Mouse (Mus musculus): Measurements from ENCODE around the gene Slc22a3. TPM values are rescaled to one million over a fixed set of nuclear protein-coding genes. Genes with fewer than 3 reads are reported as not detected.

The Slc22a3 gene
- total and polyA plus RNA-seq, 3 experiments: 31.5 to 87.7 TPM; not detected in 1

DNA sequence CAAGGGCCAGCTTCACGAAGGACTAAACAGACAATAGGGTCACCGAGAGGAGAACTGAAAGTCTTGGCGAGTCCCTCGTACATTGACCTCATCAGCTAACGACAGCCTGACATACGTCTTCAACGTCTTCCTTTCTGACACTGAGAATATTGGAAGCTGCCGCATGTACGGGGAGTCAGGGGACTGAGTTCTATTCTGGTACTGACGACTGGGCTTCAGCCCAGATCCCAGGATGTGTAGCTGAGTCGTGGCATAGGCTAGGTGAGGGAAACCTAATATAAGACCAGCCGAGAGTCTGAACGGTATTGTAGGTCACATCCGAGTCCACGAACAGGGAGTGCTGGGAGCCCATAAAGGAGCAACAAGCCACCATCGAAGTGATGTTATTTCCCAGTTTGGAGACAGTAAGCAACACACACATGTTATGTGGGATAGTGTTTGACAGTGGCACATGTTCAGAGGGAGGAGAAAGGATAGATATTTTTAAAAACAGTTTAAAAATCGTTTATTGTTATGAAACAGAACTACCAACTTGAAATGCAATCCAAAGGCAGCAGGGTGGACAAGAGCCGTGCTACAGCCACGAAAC is 87.9 kb downstream of the Slc22a3 start:
- no peak overlapping the region for H3K27ac ChIP-seq (ENCODE audit: control insufficient read depth, low read depth, low read length)
- H3K27me3 ChIP-seq (ENCODE audit: control insufficient read depth in 1 of 2, insufficient read depth in 2 of 2, low read length in 2 of 2): no peaks in the 10 kb centered on the region
- H3K79me2 ChIP-seq (ENCODE audit: control insufficient read depth, insufficient read depth, low read length, poor library complexity): no peaks in the 10 kb centered on the region
- no peak overlapping the region for H3K4me3 ChIP-seq (ENCODE audit: control insufficient read depth in 1 of 2, insufficient read depth in 1 of 2, low read depth in 2 of 2, low read length in 2 of 2)
- no peak for DNase-seq (ENCODE audit: low read depth, low spot score)
- no peaks in the 10 kb centered on the region for H3K9me3 ChIP-seq (replicated peaks; ENCODE audit: insufficient read depth, low read length)
- no peak overlapping the region for H3K9ac ChIP-seq (ENCODE audit: control insufficient read depth, low read depth, low read length, poor library complexity, severe bottlenecking)
- TF ChIP-seq MYB (IDR thresholded peaks at IDR 0.05; ENCODE audit: low read depth, low read length) (no peak), USF2 (IDR thresholded peaks at IDR 0.05; ENCODE audit: borderline replicate concordance in 1 of 2, insufficient read depth in 1 of 2, low read depth in 1 of 2, low read length in 2 of 2) (no peak), GABPA (IDR thresholded peaks at IDR 0.05; ENCODE audit: low read depth, low read length) (no peak), ZKSCAN1 (IDR thresholded peaks at IDR 0.05; ENCODE audit: low read depth, low read length) (no peak), POLR2AphosphoS5 (IDR thresholded peaks at IDR 0.05; ENCODE audit: borderline replicate concordance, low read depth, low read length) (no peak), RCOR1 (IDR thresholded peaks at IDR 0.05; ENCODE audit: low read depth, low read length) (no peak), MXI1 (IDR thresholded peaks at IDR 0.05; ENCODE audit: low read depth, low read length) (no peak), NRF1 (IDR thresholded peaks at IDR 0.05; ENCODE audit: insufficient read depth, low read depth, low read length, poor library complexity, severe bottlenecking) (no peak), JUND (IDR thresholded peaks at IDR 0.05; ENCODE audit: low read depth, low read length) (no peak), POLR2A (IDR thresholded peaks at IDR 0.05; ENCODE audit: control insufficient read depth in 1 of 2, insufficient read depth in 1 of 2, low read depth in 1 of 2, low read length in 2 of 2, poor library complexity in 1 of 2) (no peak), CTCF (IDR thresholded peaks at IDR 0.05 in 2 of 3, conservative IDR thresholded peaks at IDR 0.05 in 1 of 3; ENCODE audit: control insufficient read depth in 1 of 3, insufficient read depth in 1 of 3, low read depth in 2 of 3, low read length in 3 of 3, poor library complexity in 1 of 3, severe bottlenecking in 1 of 3) (no peak), MAFK (IDR thresholded peaks at IDR 0.05; ENCODE audit: borderline replicate concordance, low read depth, low read length) (no peak), MEF2A (IDR thresholded peaks at IDR 0.05; ENCODE audit: extremely low read depth, insufficient replicate concordance, low read depth, low read length, poor library complexity, severe bottlenecking) (no peak)
- H3K36me3 ChIP-seq (ENCODE audit: control insufficient read depth in 1 of 2, insufficient read depth in 2 of 2, low read length in 2 of 2): peaks cover 0 to 2% of the 10 kb centered on the region in 2 experiments; a peak in 1 of 4 replicates
- H3K4me1 ChIP-seq (ENCODE audit: control insufficient read depth in 1 of 2, insufficient read depth in 2 of 2, low read length in 2 of 2): no peaks in the 10 kb centered on the region

DNA sequence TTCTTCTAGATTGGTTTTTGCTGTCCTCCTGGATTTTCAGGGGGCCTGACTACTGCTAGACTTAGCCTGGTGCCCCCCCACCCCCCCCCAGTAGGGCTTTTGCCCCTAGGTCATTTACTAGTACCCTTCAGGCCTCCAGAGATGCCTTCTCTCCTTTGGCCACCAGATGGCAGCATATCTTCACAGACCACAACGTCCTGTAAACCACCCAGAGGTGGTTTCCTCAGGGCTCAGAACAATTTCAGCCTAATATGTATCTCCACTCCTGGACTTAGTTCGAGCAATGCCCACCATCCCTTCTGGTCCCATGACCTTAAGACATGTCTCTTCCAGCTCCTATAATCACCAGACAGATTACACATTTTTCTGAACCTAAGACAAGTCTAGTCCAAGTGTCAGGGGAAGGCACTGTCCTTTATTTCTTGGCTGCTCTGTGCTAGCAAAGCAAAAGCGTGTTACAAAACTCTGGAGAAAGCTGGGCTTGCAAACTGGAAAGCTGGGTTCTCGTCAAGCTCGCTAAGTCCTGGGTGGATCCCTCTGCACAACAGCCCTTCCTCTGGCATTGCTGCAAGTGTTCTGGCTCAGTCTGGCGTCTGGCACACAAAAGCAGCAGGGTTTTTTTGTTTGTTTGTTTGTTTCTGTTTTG is 91.1 kb downstream of the Slc22a3 start:
- Histone ChIP-seq H3K79me2 (ENCODE audit: control insufficient read depth, insufficient read depth, low read length, poor library complexity) (no peaks in the 10 kb centered on the region), H3K36me3 (ENCODE audit: control insufficient read depth in 1 of 2, insufficient read depth in 2 of 2, low read length in 2 of 2) (no peaks in the 10 kb centered on the region)
- DNase-seq (ENCODE audit: low read depth, low spot score): peak; percentile 76

More for the DNA sequence above, 91.1 kb downstream of the Slc22a3 start:
- Histone ChIP-seq H3K4me1 (ENCODE audit: control insufficient read depth in 1 of 2, insufficient read depth in 2 of 2, low read length in 2 of 2) (no peaks in the 10 kb centered on the region), H3K27ac (ENCODE audit: control insufficient read depth, low read depth, low read length) (no peak overlapping the region), H3K4me3 (ENCODE audit: control insufficient read depth in 1 of 2, insufficient read depth in 1 of 2, low read depth in 2 of 2, low read length in 2 of 2) (no peak overlapping the region), H3K9me3 (replicated peaks; ENCODE audit: insufficient read depth, low read length) (no peaks in the 10 kb centered on the region), H3K27me3 (ENCODE audit: control insufficient read depth in 1 of 2, insufficient read depth in 2 of 2, low read length in 2 of 2) (no peaks in the 10 kb centered on the region), H3K9ac (ENCODE audit: control insufficient read depth, low read depth, low read length, poor library complexity, severe bottlenecking) (no peak overlapping the region)
- TF ChIP-seq ETS1 (IDR thresholded peaks at IDR 0.05; ENCODE audit: low read depth, low read length) (no peak), ELF1 (IDR thresholded peaks at IDR 0.05; ENCODE audit: low read depth, low read length) (no peak), SMC3 (IDR thresholded peaks at IDR 0.05; ENCODE audit: low read depth, low read length) (peak; percentile 84), ZC3H11A (IDR thresholded peaks at IDR 0.05; ENCODE audit: low read depth, low read length) (peak; percentile 75), MAZ (IDR thresholded peaks at IDR 0.05; ENCODE audit: low read depth, low read length) (no peak), RAD21 (IDR thresholded peaks at IDR 0.05; ENCODE audit: low read depth, low read length) (peak; percentile 84), CTCF (IDR thresholded peaks at IDR 0.05 in 2 of 3, conservative IDR thresholded peaks at IDR 0.05 in 1 of 3; ENCODE audit: control insufficient read depth in 1 of 3, insufficient read depth in 1 of 3, low read depth in 2 of 3, low read length in 3 of 3, poor library complexity in 1 of 3, severe bottlenecking in 1 of 3) (peak; percentile 64 to 85 (median 82)), POLR2AphosphoS2 (IDR thresholded peaks at IDR 0.05; ENCODE audit: low read length) (peak; percentile 27; the same call in 1 of the 2 replicates), POLR2A (IDR thresholded peaks at IDR 0.05; ENCODE audit: control insufficient read depth in 1 of 2, insufficient read depth in 1 of 2, low read depth in 1 of 2, low read length in 2 of 2, poor library complexity in 1 of 2) (0 out of 4 replicates have a peak, but pooled peaks of 1 of the 2 experiments have one; percentile 25), RCOR1 (IDR thresholded peaks at IDR 0.05; ENCODE audit: low read depth, low read length) (no peak), HCFC1 (IDR thresholded peaks at IDR 0.05; ENCODE audit: low read depth, low read length) (no peak)
